Mouse (Mus musculus) gastrocnemius, adult 2 months (tissue): ENCODE measurements around the gene Mfsd14a. TPM values are rescaled to one million over a fixed set of nuclear protein-coding genes. Genes with fewer than 3 reads are reported as not detected.
"Not testable (repeated sequence)": the region's sequence is repeated elsewhere in the genome, so short reads cannot be mapped to it uniquely, and the experiment has no call there.

ENCODE experiments used
- DNase-seq: peaks from one replicate; pipeline ENCODE4 v3.0.0; 2022
- H3K27ac ChIP-seq: fragments of 200-600 bp; 2 replicates; pipeline ENCODE4 v1.8.1; 2022; ENCODE audit warnings: mild to moderate bottlenecking
- H3K4me3 ChIP-seq: fragments of 200-600 bp; 2 replicates; pipeline ENCODE4 v1.8.1; 2022; ENCODE audit warnings: mild to moderate bottlenecking, moderate library complexity
- CTCF ChIP-seq: fragments of 200-600 bp; IDR thresholded peaks from 2 replicates; pipeline ENCODE4 v1.8.1; 2022; ENCODE audit warnings: antibody characterized with exemption, mild to moderate bottlenecking, moderate library complexity
- intact Hi-C: fragments of 180-260 bp; cut with DNase I; formaldehyde crosslinking; loops from one replicate; pipeline ENCODE4 v1.15.1; 2025
- long read RNA-seq, 2 experiments: library from polyadenylated mRNA; stranded (forward); transcript quantifications; one replicate each; pipeline ENCODE4 v2.0.0; 2021
- total RNA-seq, 2 experiments: library from RNA; stranded (reverse); gene quantifications; 2 replicates each; pipeline ENCODE4 v1.2.3; 2021

The Mfsd14a gene
- total RNA-seq: 10 to 100 TPM; 11.7 to 12.8 TPM
- long read RNA-seq, experiment 1, transcript Mfsd14a-201 (12 exons, 2,782 nt): major isoform, 35 of 35 reads
- long read RNA-seq, experiment 1, partial matches to known transcripts: 0 of 35 reads
- long read RNA-seq, experiment 1, other reads (novel, unspliced or antisense): 0 of 35 reads
- long read RNA-seq, experiment 2, transcript Mfsd14a-201 (12 exons, 2,782 nt): major isoform, 38 of 40 reads
- long read RNA-seq, experiment 2, partial matches to known transcripts: 0 of 40 reads
- long read RNA-seq, experiment 2, other reads (novel, unspliced or antisense): 2 of 40 reads

- peak within 1 kb of the TSS; percentile 97 for H3K27ac ChIP-seq
- TF ChIP-seq CTCF: no peak
- DNase-seq: peak; percentile 100
- intact Hi-C loops: no loop called here
- H3K4me3 ChIP-seq: peak within 1 kb of the TSS; percentile 91
Measured at GRCm38 (mm10) chr3:116662463-116662863, at the start of gene Mfsd14a. TSS of gene Mfsd14a (minus strand) at chr3:116662677.

- DNase-seq: peak; percentile 90
- Histone ChIP-seq H3K27ac (peak overlapping the region; percentile 96), H3K4me3 (peak overlapping the region; percentile 96)
- TF ChIP-seq CTCF: no peak
- intact Hi-C loops: loop anchor here (5.0 kb wide), 1 partner anchor 45 kb away; no protein-coding TSS in a partner anchor
Measured at GRCm38 (mm10) chr3:116711624-116712435, 49.4 kb upstream of the Mfsd14a start.

- Histone ChIP-seq H3K4me3 (peak overlapping the region; percentile 96), H3K27ac (peak overlapping the region; percentile 96)
- DNase-seq: no peak
- TF ChIP-seq CTCF: no peak
- intact Hi-C loops: loop anchor here (5.0 kb wide), 1 partner anchor 44 kb away; no protein-coding TSS in a partner anchor
Measured at GRCm38 (mm10) chr3:116710941-116711340, 48.5 kb upstream of the Mfsd14a start.

GRCm38 (mm10) chr3:116705637-116706204, 43.2 kb upstream of the Mfsd14a start:
- Histone ChIP-seq H3K27ac (no peak overlapping the region), H3K4me3 (no peak overlapping the region)
- DNase-seq: no peak
- intact Hi-C loops: no loop called here
- TF ChIP-seq CTCF: no peak

- intact Hi-C loops: no loop called here
- no peak overlapping the region for H3K4me3 ChIP-seq
- no peak for TF ChIP-seq CTCF
- H3K27ac ChIP-seq: no peak overlapping the region
- no peak for DNase-seq
Measured at GRCm38 (mm10) chr3:116703835-116704234, 41.4 kb upstream of the Mfsd14a start.

GRCm38 (mm10) chr3:116702647-116703272, 40.3 kb upstream of the Mfsd14a start:
- DNase-seq: no peak
- H3K27ac ChIP-seq: no peak overlapping the region
- intact Hi-C loops: no loop called here
- no peak for TF ChIP-seq CTCF
- no peak overlapping the region for H3K4me3 ChIP-seq

GRCm38 (mm10) chr3:116701601-116702000, 39.1 kb upstream of the Mfsd14a start:
- H3K4me3 ChIP-seq: no peak overlapping the region
- TF ChIP-seq CTCF: no peak
- DNase-seq: no peak

GRCm38 (mm10) chr3:116698786-116699185, 36.3 kb upstream of the Mfsd14a start:
- H3K4me3 ChIP-seq: no peak overlapping the region
- intact Hi-C loops: no loop called here
- DNase-seq: no peak
- TF ChIP-seq CTCF: peak; percentile 35; the same call in 1 of the 2 replicates
- peak overlapping the region; percentile 40; the same call in 1 of the 2 replicates for H3K27ac ChIP-seq

More at GRCm38 (mm10) chr3:116701601-116702000, 39.1 kb upstream of the Mfsd14a start:
- intact Hi-C loops: no loop called here
- H3K27ac ChIP-seq: no peak overlapping the region

GRCm38 (mm10) chr3:116695666-116695985, 33.1 kb upstream of the Mfsd14a start:
- intact Hi-C loops: no loop called here
- Histone ChIP-seq H3K27ac (no peak overlapping the region), H3K4me3 (no peak overlapping the region)
- no peak for TF ChIP-seq CTCF
- DNase-seq: no peak

- no peak overlapping the region for H3K4me3 ChIP-seq
- no peak overlapping the region for H3K27ac ChIP-seq
- no peak for TF ChIP-seq CTCF
- no peak for DNase-seq
- intact Hi-C loops: no loop called here
Measured at GRCm38 (mm10) chr3:116694955-116695665, 32.6 kb upstream of the Mfsd14a start.

GRCm38 (mm10) chr3:116694312-116694711, 31.8 kb upstream of the Mfsd14a start:
- Histone ChIP-seq H3K4me3 (no peak overlapping the region), H3K27ac (no peak overlapping the region)
- TF ChIP-seq CTCF: no peak
- intact Hi-C loops: no loop called here
- no peak for DNase-seq

- TF ChIP-seq CTCF: no peak
- DNase-seq: no peak
Measured at GRCm38 (mm10) chr3:116681160-116681559, 18.7 kb upstream of the Mfsd14a start, which contains the start of gene Gm43191. TSS of gene Gm43191 (minus strand) at chr3:116681260.

GRCm38 (mm10) chr3:116664281-116664680, 1.8 kb upstream of the Mfsd14a start:
- not testable (repeated sequence) for DNase-seq

More at GRCm38 (mm10) chr3:116681160-116681559, 18.7 kb upstream of the Mfsd14a start, which contains the start of gene Gm43191:
- Histone ChIP-seq H3K4me3 (no peak within 1 kb of the TSS), H3K27ac (no peak within 1 kb of the TSS)
- intact Hi-C loops: no loop called here

More at GRCm38 (mm10) chr3:116664281-116664680, 1.8 kb upstream of the Mfsd14a start:
- H3K4me3 ChIP-seq, H3K27ac ChIP-seq, intact Hi-C loops: not testable (repeated sequence)
